Mouse (Mus musculus): ENCODE data around the gene Mogat1. TPM values are rescaled to one million over a fixed set of nuclear protein-coding genes. Genes with fewer than 3 reads are reported as not detected.
A peak's percentile ranks its signal among the peaks of the same experiment; 100 is the strongest.

Mogat1 gene
- 0.88 and 1.2 TPM in 2 replicates for polyA plus RNA-seq (2015; fragmentation: Nextera tagmentation; extraction: Ambion mirVana)

- ATAC-seq: peak; percentile 58
- 0 out of 2 replicates have a peak, but pooled peaks cover 3% of the 10 kb centered on the region for H3K4me1 ChIP-seq (ENCODE audit: insufficient read depth, low read depth, low read length)
- peak within 1 kb of the TSS; percentile 14; the same call in 1 of the 2 replicates for H3K4me3 ChIP-seq (ENCODE audit: low read depth, low read length)
- H3K36me3 ChIP-seq (ENCODE audit: insufficient read depth, low read length): no peaks in the 10 kb centered on the region
- 41% methylated on average over 5 of the region's 5 CpGs for WGBS
- no peaks in the 10 kb centered on the region for H3K27me3 ChIP-seq (replicated peaks; ENCODE audit: insufficient read depth, low read length)
- H3K4me2 ChIP-seq (replicated peaks; ENCODE audit: low read depth, low read length): peak within 1 kb of the TSS; percentile 46
- DNase-seq (ENCODE audit: low spot score): peak; percentile 51
- no peak for TF ChIP-seq EP300 (IDR thresholded peaks at IDR 0.05)
- TF ChIP-seq CTCF (IDR thresholded peaks at IDR 0.05): no peak
- no peak within 1 kb of the TSS for H3K27ac ChIP-seq (ENCODE audit: low read length)
- no peaks in the 10 kb centered on the region for H3K9me3 ChIP-seq (ENCODE audit: low read length)
- H3K9ac ChIP-seq (replicated peaks; ENCODE audit: low read depth): no peak within 1 kb of the TSS
Measured at GRCm38 (mm10) chr1:78510862-78511261, at the start of gene Mogat1. TSS of gene Mogat1 (plus strand) at chr1:78510991.

GRCm38 (mm10) chr1:78472441-78472840 is 38.4 kb upstream of the Mogat1 start:
- ATAC-seq (no peak), DNase-seq (ENCODE audit: low spot score) (no peak)
- Histone ChIP-seq H3K9me3 (ENCODE audit: low read length) (no peaks in the 10 kb centered on the region), H3K36me3 (ENCODE audit: insufficient read depth, low read length) (peaks cover 23% of the 10 kb centered on the region; the same call in 1 of the 2 replicates), H3K9ac (replicated peaks; ENCODE audit: low read depth) (no peak overlapping the region), H3K4me2 (replicated peaks; ENCODE audit: low read depth, low read length) (no peak overlapping the region), H3K4me1 (ENCODE audit: insufficient read depth, low read depth, low read length) (no peaks in the 10 kb centered on the region), H3K4me3 (ENCODE audit: low read depth, low read length) (no peak overlapping the region), H3K27me3 (replicated peaks; ENCODE audit: insufficient read depth, low read length) (no peaks in the 10 kb centered on the region), H3K27ac (ENCODE audit: low read length) (no peak overlapping the region)
- WGBS: 94% methylated on average over 5 of the region's 5 CpGs
- TF ChIP-seq CTCF (IDR thresholded peaks at IDR 0.05) (no peak), EP300 (IDR thresholded peaks at IDR 0.05) (no peak)

- no peak for TF ChIP-seq EP300 (IDR thresholded peaks at IDR 0.05)
- TF ChIP-seq CTCF (IDR thresholded peaks at IDR 0.05): no peak
- ATAC-seq (no peak), DNase-seq (ENCODE audit: low spot score) (no peak)
- Histone ChIP-seq H3K9ac (replicated peaks; ENCODE audit: low read depth) (no peak overlapping the region), H3K4me1 (ENCODE audit: insufficient read depth, low read depth, low read length) (no peaks in the 10 kb centered on the region), H3K4me2 (replicated peaks; ENCODE audit: low read depth, low read length) (no peak overlapping the region), H3K4me3 (ENCODE audit: low read depth, low read length) (no peak overlapping the region), H3K27ac (ENCODE audit: low read length) (no peak overlapping the region), H3K36me3 (ENCODE audit: insufficient read depth, low read length) (peaks cover 11% of the 10 kb centered on the region; the same call in 1 of the 2 replicates), H3K27me3 (replicated peaks; ENCODE audit: insufficient read depth, low read length) (no peaks in the 10 kb centered on the region), H3K9me3 (ENCODE audit: low read length) (no peaks in the 10 kb centered on the region)
- WGBS: 77% methylated on average over 3 of the region's 3 CpGs
Measured at GRCm38 (mm10) chr1:78483430-78483829, 27.4 kb upstream of the Mogat1 start.

GRCm38 (mm10) chr1:78484361-78484760 is 26.4 kb upstream of the Mogat1 start:
- Histone ChIP-seq H3K4me1 (ENCODE audit: insufficient read depth, low read depth, low read length) (no peaks in the 10 kb centered on the region), H3K4me3 (ENCODE audit: low read depth, low read length) (no peak overlapping the region), H3K36me3 (ENCODE audit: insufficient read depth, low read length) (peaks cover 5% of the 10 kb centered on the region; the same call in 1 of the 2 replicates), H3K9me3 (ENCODE audit: low read length) (no peaks in the 10 kb centered on the region), H3K27ac (ENCODE audit: low read length) (no peak overlapping the region), H3K27me3 (replicated peaks; ENCODE audit: insufficient read depth, low read length) (no peaks in the 10 kb centered on the region), H3K4me2 (replicated peaks; ENCODE audit: low read depth, low read length) (no peak overlapping the region), H3K9ac (replicated peaks; ENCODE audit: low read depth) (0 out of 2 replicates have a peak overlapping the region, but pooled peaks have one; percentile 8)
- DNase-seq (ENCODE audit: low spot score): peak; percentile 26
- no peak for TF ChIP-seq CTCF (IDR thresholded peaks at IDR 0.05)
- no peak for TF ChIP-seq EP300 (IDR thresholded peaks at IDR 0.05)
- ATAC-seq: no peak
- WGBS: 36% methylated on average over 2 of the region's 2 CpGs

- peak overlapping the region; percentile 85 for H3K9ac ChIP-seq (replicated peaks; ENCODE audit: low read depth)
- DNase-seq (ENCODE audit: low spot score): no peak
Measured at GRCm38 (mm10) chr1:78488427-78488751, 22.4 kb upstream of the Mogat1 start.

GRCm38 (mm10) chr1:78488752-78489492 is 21.9 kb upstream of the Mogat1 start, which contains the start of gene Farsb:
TSS of gene Farsb (minus strand) at chr1:78488897.
- no peaks in the 10 kb centered on the region for H3K36me3 ChIP-seq (ENCODE audit: insufficient read depth, low read length)
- DNase-seq (ENCODE audit: low spot score) (peak; percentile 96), ATAC-seq (peak; percentile 97)
- H3K9me3 ChIP-seq (ENCODE audit: low read length): no peaks in the 10 kb centered on the region
- peak within 1 kb of the TSS; percentile 85 for H3K9ac ChIP-seq (replicated peaks; ENCODE audit: low read depth)
- peak within 1 kb of the TSS; percentile 81 for H3K27ac ChIP-seq (ENCODE audit: low read length)
- TF ChIP-seq CTCF (IDR thresholded peaks at IDR 0.05) (no peak), EP300 (IDR thresholded peaks at IDR 0.05) (peak; percentile 97)
- no peaks in the 10 kb centered on the region for H3K4me1 ChIP-seq (ENCODE audit: insufficient read depth, low read depth, low read length)
- H3K27me3 ChIP-seq (replicated peaks; ENCODE audit: insufficient read depth, low read length): no peaks in the 10 kb centered on the region
- H3K4me3 ChIP-seq (ENCODE audit: low read depth, low read length): peak within 1 kb of the TSS; percentile 90
- WGBS: under 1% methylated on average over 31 of the region's 31 CpGs
- H3K4me2 ChIP-seq (replicated peaks; ENCODE audit: low read depth, low read length): peak within 1 kb of the TSS; percentile 74

More at GRCm38 (mm10) chr1:78488427-78488751, 22.4 kb upstream of the Mogat1 start:
- TF ChIP-seq EP300 (IDR thresholded peaks at IDR 0.05) (no peak), CTCF (IDR thresholded peaks at IDR 0.05) (no peak)
- no peaks in the 10 kb centered on the region for H3K9me3 ChIP-seq (ENCODE audit: low read length)
- H3K4me2 ChIP-seq (replicated peaks; ENCODE audit: low read depth, low read length): peak overlapping the region; percentile 74
- ATAC-seq: no peak
- under 1% methylated on average over 28 of the region's 28 CpGs for WGBS
- no peaks in the 10 kb centered on the region for H3K36me3 ChIP-seq (ENCODE audit: insufficient read depth, low read length)
- no peaks in the 10 kb centered on the region for H3K4me1 ChIP-seq (ENCODE audit: insufficient read depth, low read depth, low read length)
- peak overlapping the region; percentile 90 for H3K4me3 ChIP-seq (ENCODE audit: low read depth, low read length)
- peak overlapping the region; percentile 81 for H3K27ac ChIP-seq (ENCODE audit: low read length)
- H3K27me3 ChIP-seq (replicated peaks; ENCODE audit: insufficient read depth, low read length): no peaks in the 10 kb centered on the region

Data from lung, postnatal 0 days (tissue).